Mouse (Mus musculus) lung, adult 2 months (tissue): Measurements from ENCODE around the gene Zdhhc18. TPM values are rescaled to one million over a fixed set of nuclear protein-coding genes. Genes with fewer than 3 reads are reported as not detected.
"Not testable (repeated sequence)": the region's sequence is repeated elsewhere in the genome, so short reads cannot be mapped to it uniquely, and the experiment has no call there.

ENCODE experiments used
- DNase-seq: peaks from one replicate; pipeline ENCODE4 v3.0.0; 2022
- H3K4me1 ChIP-seq: fragments of 200-500 bp; 2 replicates; pipeline ENCODE4 v1.6.1; 2011; ENCODE audit warnings: low read length; ENCODE audit not compliant: control insufficient read depth, insufficient read depth
- H3K4me3 ChIP-seq: fragments of 200-500 bp; replicated peaks from 2 replicates; pipeline ENCODE3; 2011; ENCODE audit warnings: low read depth, mild to moderate bottlenecking, control low read depth, low read length; ENCODE audit errors: extremely low read depth
- CTCF ChIP-seq: fragments of 200-500 bp; IDR thresholded peaks from 2 replicates; pipeline ENCODE4 v1.5.1; 2011; ENCODE audit warnings: mild to moderate bottlenecking, low read length, control low read depth; ENCODE audit not compliant: insufficient read depth
- POLR2A ChIP-seq: fragments of 200-500 bp; IDR thresholded peaks from 2 replicates; pipeline ENCODE4 v1.6.1; 2011; ENCODE audit warnings: low read depth, mild to moderate bottlenecking, control low read depth, low read length, borderline replicate concordance; ENCODE audit errors: extremely low read depth
- WGBS: fragments of 180-500 bp; shearing (Covaris S2); methylation state at CpG from one replicate; pipeline ENCODE4 v1.1.7; 2018; 5-methylcytosine and 5-hydroxymethylcytosine counted together
- polyA plus RNA-seq: library from polyadenylated mRNA; depleted of rRNA; stranded (reverse); fragments of >200 nt; gene quantifications from 2 replicates; pipeline ENCODE4 v1.2.3, GENCODE M21; 2012

Gene Zdhhc18
- polyA plus RNA-seq, 1 experiment: 85.6 TPM

DNA sequence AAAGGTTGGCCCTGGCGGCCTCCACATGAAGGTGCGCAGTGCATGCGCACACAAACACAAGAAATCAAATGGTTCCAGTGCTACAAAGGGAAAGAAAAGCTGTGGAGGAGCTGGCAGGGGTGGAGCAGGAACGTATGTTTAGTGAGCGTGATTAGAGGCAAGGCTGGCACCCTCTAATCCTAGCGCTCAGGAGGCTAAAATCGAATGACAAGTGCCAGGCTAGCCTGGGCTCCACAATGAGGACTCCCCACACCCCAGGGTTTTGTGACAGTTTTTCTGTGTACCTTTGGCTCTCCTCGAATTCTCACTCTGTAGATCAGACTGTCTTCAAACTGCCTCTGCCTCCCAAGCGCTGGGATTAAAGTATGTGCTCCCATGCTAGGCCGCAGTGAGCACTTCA lies 2.8 kb upstream of the Zdhhc18 start:
- WGBS: 81% methylated on average over 10 of the region's 10 CpGs
- TF ChIP-seq POLR2A (no peak), CTCF (no peak)
- no peaks in the 10 kb centered on the region for H3K4me1 ChIP-seq
- DNase-seq: no peak
- H3K4me3 ChIP-seq: no peak overlapping the region

DNA sequence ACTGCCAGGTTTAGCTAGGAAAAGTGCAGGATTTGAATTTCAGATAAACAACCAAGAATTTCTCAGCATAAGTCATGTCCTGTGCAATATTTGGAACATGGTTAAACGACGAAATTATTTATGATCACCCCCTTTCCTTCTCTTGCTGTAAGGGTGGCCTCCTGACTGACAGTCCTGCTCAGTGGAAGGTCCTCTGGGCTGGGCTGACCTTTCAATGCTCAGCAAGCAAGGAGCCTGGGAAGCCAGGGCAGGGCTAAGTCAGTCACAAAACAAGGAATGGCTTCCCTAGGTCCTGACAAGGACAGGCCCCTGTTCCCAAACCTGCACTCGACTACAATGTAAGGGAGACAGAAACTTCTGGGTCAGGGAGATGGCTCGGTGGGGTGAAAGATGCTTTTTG lies 2.0 kb upstream of the Zdhhc18 start:
- no peak for DNase-seq
- Histone ChIP-seq H3K4me1 (no peaks in the 10 kb centered on the region), H3K4me3 (no peak overlapping the region)
- TF ChIP-seq POLR2A: no peak
- TF ChIP-seq CTCF: no peak
- 66% methylated on average over 4 of the region's 4 CpGs for WGBS

DNA sequence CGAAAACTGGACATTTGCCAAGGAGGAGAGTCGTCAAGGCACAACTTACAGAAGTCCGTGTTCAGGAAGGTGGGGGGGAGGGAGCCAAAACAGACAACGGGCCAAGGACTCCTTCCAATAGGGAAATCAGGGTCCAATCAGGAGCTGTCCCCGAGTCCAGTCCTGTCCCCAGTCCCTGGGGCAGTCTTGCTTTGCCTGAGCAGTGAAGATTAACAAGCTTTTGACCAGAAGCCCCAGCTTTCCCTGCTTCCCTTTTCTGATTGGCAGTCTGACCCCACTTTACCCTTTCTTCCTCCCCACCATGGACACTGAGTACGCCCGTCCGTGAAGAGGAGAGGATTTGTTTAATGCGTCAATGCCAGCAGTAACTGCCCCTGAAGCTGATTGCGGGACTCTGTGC lies 1.5 kb upstream of the Zdhhc18 start:
- TF ChIP-seq CTCF: no peak
- no peak for TF ChIP-seq POLR2A
- WGBS: 33% methylated on average over 10 of the region's 10 CpGs
- Histone ChIP-seq H3K4me1 (no peaks in the 10 kb centered on the region), H3K4me3 (no peak overlapping the region)
- no peak for DNase-seq

DNA sequence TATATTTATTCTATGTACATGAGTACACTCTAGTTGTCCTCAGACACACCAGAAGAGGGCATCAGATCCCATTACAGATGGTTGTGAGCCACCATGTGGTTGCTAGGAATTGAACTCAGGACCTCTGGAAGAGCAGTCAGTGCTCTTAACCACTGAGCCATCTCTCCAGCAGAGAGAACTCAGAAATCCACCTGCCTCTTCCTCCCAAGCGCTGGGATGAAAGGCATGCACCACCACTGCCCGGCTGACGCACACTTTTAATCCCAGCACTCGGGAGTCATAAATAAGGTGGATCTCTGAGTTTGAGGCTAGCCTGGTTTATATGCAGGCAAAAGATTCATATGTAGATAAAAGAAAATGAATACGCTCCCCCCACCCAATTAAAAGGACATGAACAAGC lies 490 bp downstream of the Zdhhc18 start:
- 77% methylated on average over 5 of the region's 5 CpGs for WGBS
- not testable (repeated sequence) for DNase-seq, H3K4me1 ChIP-seq, H3K4me3 ChIP-seq

DNA sequence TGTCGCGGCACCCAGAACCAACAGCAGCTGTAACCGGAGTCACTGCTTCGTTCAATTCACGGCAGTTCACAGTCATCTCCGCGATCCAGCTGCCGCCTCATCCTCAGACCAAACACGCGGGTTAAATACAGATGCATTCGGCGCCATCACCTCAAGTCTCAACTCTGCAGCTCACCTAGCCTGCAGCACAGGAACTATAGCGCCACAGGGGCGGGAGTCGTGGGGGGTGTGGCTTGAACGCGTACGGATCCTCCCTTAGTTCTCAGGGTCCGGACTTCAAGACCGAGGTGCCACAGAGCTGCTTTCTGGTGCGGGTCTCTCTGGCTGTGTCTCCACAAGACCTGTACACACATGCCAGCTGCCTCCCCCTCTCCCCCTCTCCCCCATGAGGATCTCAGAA lies 4.3 kb downstream of the Zdhhc18 start:
- no peak for DNase-seq
- WGBS: 53% methylated on average over 21 of the region's 21 CpGs
- H3K4me1 ChIP-seq: peaks cover 4% of the 10 kb centered on the region; the same call in 1 of the 2 replicates
- TF ChIP-seq CTCF (no peak), POLR2A (no peak)
- no peak overlapping the region for H3K4me3 ChIP-seq

DNA sequence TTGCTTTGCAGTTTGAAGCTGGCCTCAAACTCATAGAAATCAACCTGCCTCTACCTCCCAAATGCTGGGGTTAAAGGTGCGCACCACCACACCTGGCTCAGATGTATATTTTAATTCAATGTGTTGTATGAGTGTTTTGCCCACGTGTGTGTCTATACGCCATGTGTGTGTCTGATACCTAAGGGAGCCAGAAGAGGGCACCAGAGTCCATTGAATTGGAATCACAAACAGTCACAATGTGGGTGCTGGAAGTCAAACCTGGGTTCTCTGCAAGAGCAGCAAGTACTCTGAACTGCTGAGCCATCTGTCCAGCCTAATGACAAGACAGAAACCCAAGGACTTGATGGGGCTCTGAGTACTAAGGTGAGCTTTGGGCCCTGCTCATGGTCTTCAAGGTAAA lies 4.8 kb downstream of the Zdhhc18 start:
- no peak for DNase-seq
- Histone ChIP-seq H3K4me3 (no peak overlapping the region), H3K4me1 (peaks cover 4% of the 10 kb centered on the region; the same call in 1 of the 2 replicates)
- TF ChIP-seq CTCF: no peak
- TF ChIP-seq POLR2A: no peak
- WGBS: 87% methylated on average over 3 of the region's 3 CpGs

DNA sequence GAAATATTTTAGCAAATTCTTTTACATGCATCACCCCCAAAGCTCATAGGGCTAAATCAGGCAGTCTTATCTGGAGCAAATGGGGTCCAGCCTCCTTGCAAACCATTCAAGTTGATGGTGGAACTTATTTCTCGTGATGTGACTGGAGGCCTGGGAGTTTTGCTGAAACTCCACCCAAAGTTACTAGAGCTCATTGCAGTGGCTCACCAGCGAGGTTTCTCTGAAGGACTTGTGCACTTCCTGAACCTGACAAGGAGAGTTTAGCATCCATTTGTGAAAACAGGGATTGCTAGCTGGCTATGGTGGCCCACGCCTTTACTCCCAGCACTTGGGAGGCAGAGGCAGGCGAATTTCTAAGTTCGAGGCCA lies 15.9 kb downstream of the Zdhhc18 start:
- WGBS: 82% methylated on average over 5 of the region's 5 CpGs
- Histone ChIP-seq H3K4me3 (no peak overlapping the region), H3K4me1 (peaks cover 11% of the 10 kb centered on the region)
- no peak for DNase-seq
- TF ChIP-seq POLR2A (no peak), CTCF (no peak)

DNA sequence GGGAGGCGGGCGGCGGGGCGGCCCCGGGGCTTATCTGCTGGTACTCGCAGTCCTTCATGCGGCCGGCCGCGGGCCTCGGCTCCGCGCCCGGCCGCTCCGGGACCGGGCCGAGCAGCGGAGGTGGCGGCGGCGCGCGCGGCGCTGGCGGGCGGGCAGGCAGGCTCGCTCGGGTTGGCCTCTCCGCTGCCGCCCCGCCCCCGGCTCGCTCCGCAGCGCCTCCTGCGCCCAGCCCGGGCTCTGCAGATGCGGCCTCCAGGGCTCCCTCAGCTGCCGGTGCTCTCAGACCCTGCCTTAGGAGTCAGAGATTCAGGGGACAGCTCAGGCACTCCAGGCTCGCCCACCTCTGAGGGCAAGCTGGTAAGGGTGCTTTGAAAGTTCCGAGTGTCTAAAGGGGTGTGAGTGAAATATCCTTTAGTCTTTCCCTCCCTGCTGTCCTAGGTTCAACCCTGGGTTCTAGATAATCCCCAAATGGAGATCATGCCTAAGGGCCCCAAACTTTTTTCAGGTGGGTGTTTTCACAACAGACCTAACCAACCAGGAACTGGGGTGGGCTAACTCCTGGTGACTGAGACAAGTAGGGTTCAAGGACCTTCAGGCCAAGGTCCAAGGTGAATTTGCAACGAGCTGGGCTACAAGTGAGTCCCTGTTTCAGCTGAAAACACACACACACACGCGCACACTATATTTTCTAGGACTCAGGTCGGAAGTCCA lies 16.5 kb downstream of the Zdhhc18 start:
- 12% methylated on average over 37 of the region's 47 CpGs for WGBS
- peak; percentile 90 for DNase-seq

DNA sequence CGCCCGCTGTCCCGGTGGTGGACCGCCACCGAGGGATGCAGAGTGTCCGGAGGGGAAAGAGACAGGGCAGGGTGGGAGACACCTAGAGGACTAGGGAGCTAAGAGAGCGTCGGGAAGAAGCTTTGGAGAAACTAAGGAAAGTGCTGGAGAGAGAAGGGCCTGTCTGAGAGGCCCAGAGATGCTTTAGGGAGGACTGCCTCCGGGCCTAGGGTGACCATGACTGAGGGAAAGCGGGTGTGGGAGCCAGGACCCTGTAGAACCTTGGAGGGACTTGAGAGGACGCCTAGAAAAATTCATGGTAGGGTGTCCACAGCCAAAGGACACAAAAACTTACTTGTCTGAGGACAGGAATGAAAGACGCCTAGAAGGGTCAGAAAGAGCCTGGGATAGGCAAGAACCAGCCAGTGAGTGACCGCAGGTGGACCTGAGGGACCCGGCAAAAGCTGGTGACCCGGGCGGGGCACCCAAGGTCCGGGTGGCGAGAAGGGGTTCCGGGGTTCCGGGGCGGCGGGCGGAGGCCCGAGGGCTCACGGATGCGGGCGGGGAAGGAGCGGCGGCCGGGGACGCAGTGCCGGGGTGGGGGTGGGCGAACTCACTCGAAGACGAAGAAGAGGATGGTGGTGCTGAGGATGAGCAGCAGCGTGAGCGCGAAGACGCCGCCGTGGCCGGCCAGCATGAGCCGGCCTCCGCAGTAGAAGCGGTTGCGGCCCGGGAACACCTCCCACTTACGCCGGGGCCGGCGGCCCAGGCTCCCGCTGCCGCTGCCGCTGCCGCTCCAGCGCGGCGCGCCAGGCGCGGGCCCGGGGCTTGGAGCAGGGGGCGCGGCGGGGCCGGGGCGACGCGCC lies 17.2 kb downstream of the Zdhhc18 start:
- Histone ChIP-seq H3K4me1 (peaks cover 12% of the 10 kb centered on the region), H3K4me3 (peak overlapping the region; percentile 61)
- DNase-seq: peak; percentile 67
- 2% methylated on average over 68 of the region's 69 CpGs for WGBS
- TF ChIP-seq CTCF (no peak), POLR2A (no peak)

More for the DNA sequence above, 16.5 kb downstream of the Zdhhc18 start:
- TF ChIP-seq CTCF (peak; percentile 35; the same call in 1 of the 2 replicates), POLR2A (no peak)
- Histone ChIP-seq H3K4me3 (peak overlapping the region; percentile 61), H3K4me1 (peaks cover 12% of the 10 kb centered on the region)
